Mouse (Mus musculus) neural tube, embryonic 11.5 days (tissue): ENCODE data around the gene Tmem163. TPM values are rescaled to one million over a fixed set of nuclear protein-coding genes. Genes with fewer than 3 reads are reported as not detected.

ENCODE experiments used
- ATAC-seq: fragments of 200-750 bp; cut with Nextera tagmentation; 2 replicates; pipeline ENCODE4 v1.8.0; 2017; ENCODE audit warnings: moderate number of reproducible peaks, mild to moderate bottlenecking, moderate TSS enrichment, moderate library complexity; ENCODE audit not compliant: insufficient read depth, low FRiP score, low TSS enrichment
- DNase-seq: peaks from one replicate; pipeline ENCODE4 v3.0.0-alpha.2; 2015; ENCODE audit warnings: low spot score
- H3K27ac ChIP-seq: fragments of 300-500 bp; sonication (generic); 2 replicates; pipeline ENCODE4 v1.5.1; 2014; ENCODE audit warnings: low read depth, mild to moderate bottlenecking, low read length
- H3K27me3 ChIP-seq: fragments of 300-500 bp; sonication (generic); 2 replicates; pipeline ENCODE4 v1.6.1; 2014; ENCODE audit warnings: mild to moderate bottlenecking, low read length, mixed read lengths; ENCODE audit not compliant: control insufficient read depth, insufficient read depth
- H3K36me3 ChIP-seq: fragments of 300-500 bp; sonication (generic); 2 replicates; pipeline ENCODE4 v1.6.1; 2014; ENCODE audit warnings: mild to moderate bottlenecking, low read length, moderate library complexity, mixed read lengths; ENCODE audit not compliant: control insufficient read depth, insufficient read depth
- H3K4me1 ChIP-seq: fragments of 300-500 bp; sonication (generic); 2 replicates; pipeline ENCODE4 v1.6.1; 2014; ENCODE audit warnings: low read length, mixed read lengths; ENCODE audit not compliant: control insufficient read depth, insufficient read depth
- H3K4me2 ChIP-seq: fragments of 300-500 bp; sonication (generic); 2 replicates; pipeline ENCODE4 v1.6.1; 2014; ENCODE audit warnings: low read depth, mild to moderate bottlenecking, moderate library complexity
- H3K4me3 ChIP-seq: fragments of 300-500 bp; sonication (generic); 2 replicates; pipeline ENCODE4 v1.5.1; 2014; ENCODE audit warnings: low read depth, low read length
- H3K9ac ChIP-seq: fragments of 300-500 bp; sonication (generic); 2 replicates; pipeline ENCODE4 v1.6.1; 2014; ENCODE audit warnings: mild to moderate bottlenecking, low read length
- H3K9me3 ChIP-seq: fragments of 300-500 bp; sonication (generic); 2 replicates; pipeline ENCODE4 v1.6.1; 2016; ENCODE audit warnings: low read length; ENCODE audit not compliant: control insufficient read depth
- WGBS: fragments of 180-500 bp; shearing (Covaris S2); extraction: QIAGEN DNeasy Blood & Tissue Kit; methylation state at CpG from one replicate; pipeline ENCODE4 v1.1.7; 2014; 5-methylcytosine and 5-hydroxymethylcytosine counted together
- polyA plus RNA-seq: library from polyadenylated mRNA; unstranded; fragments of >200 nt; fragmentation: Nextera tagmentation; extraction: Ambion mirVana; gene quantifications from 2 replicates; pipeline ENCODE4 v1.2.1, GENCODE M21; 2014

Tmem163 gene
- polyA plus RNA-seq, 1 experiment from 2014 or later: 32.0 TPM

GRCm38 (mm10) chr1:127513140-127513539, 166.2 kb downstream of the Tmem163 start:
- WGBS: 88% methylated on average over 8 of the region's 8 CpGs
- Histone ChIP-seq H3K4me3 (no peak overlapping the region), H3K36me3 (no peaks in the 10 kb centered on the region), H3K4me1 (no peaks in the 10 kb centered on the region), H3K4me2 (no peak overlapping the region), H3K27ac (no peak overlapping the region), H3K9me3 (peaks cover 3% of the 10 kb centered on the region; the same call in 1 of the 2 replicates), H3K9ac (no peak overlapping the region), H3K27me3 (peaks cover 2% of the 10 kb centered on the region; the same call in 1 of the 2 replicates)
- no peak for ATAC-seq
- no peak for DNase-seq

- H3K4me3 ChIP-seq: no peak overlapping the region
- H3K27ac ChIP-seq: no peak overlapping the region
- no peaks in the 10 kb centered on the region for H3K36me3 ChIP-seq
- DNase-seq (no peak), ATAC-seq (no peak)
- no peak overlapping the region for H3K4me2 ChIP-seq
- no peaks in the 10 kb centered on the region for H3K4me1 ChIP-seq
- H3K27me3 ChIP-seq: peaks cover 2% of the 10 kb centered on the region; the same call in 1 of the 2 replicates
- WGBS: 85% methylated on average over 6 of the region's 6 CpGs
- H3K9me3 ChIP-seq: peaks cover 3% of the 10 kb centered on the region; the same call in 1 of the 2 replicates
- H3K9ac ChIP-seq: no peak overlapping the region
Measured at GRCm38 (mm10) chr1:127512709-127513108, 166.6 kb downstream of the Tmem163 start.

GRCm38 (mm10) chr1:127511362-127511761, 168.0 kb downstream of the Tmem163 start:
- ATAC-seq (no peak), DNase-seq (no peak)
- Histone ChIP-seq H3K9me3 (peaks cover 3% of the 10 kb centered on the region; the same call in 1 of the 2 replicates), H3K9ac (no peak overlapping the region), H3K36me3 (no peaks in the 10 kb centered on the region), H3K27ac (no peak overlapping the region), H3K27me3 (peaks cover 2% of the 10 kb centered on the region; the same call in 1 of the 2 replicates), H3K4me2 (no peak overlapping the region), H3K4me3 (no peak overlapping the region), H3K4me1 (no peaks in the 10 kb centered on the region; the same call in 1 of the 2 replicates)
- WGBS: 89% methylated on average over 6 of the region's 6 CpGs

- peaks cover 2% of the 10 kb centered on the region; the same call in 1 of the 2 replicates for H3K27me3 ChIP-seq
- H3K36me3 ChIP-seq: no peaks in the 10 kb centered on the region
- H3K27ac ChIP-seq: no peak overlapping the region
- no peak overlapping the region for H3K4me2 ChIP-seq
- H3K4me3 ChIP-seq: no peak overlapping the region
- ATAC-seq (no peak; the same call in 1 of the 2 replicates), DNase-seq (no peak)
- no peaks in the 10 kb centered on the region for H3K9me3 ChIP-seq
- 76% methylated on average over 8 of the region's 8 CpGs for WGBS
- no peak overlapping the region for H3K9ac ChIP-seq
- H3K4me1 ChIP-seq: no peaks in the 10 kb centered on the region; the same call in 1 of the 2 replicates
Measured at GRCm38 (mm10) chr1:127508921-127509320, 170.4 kb downstream of the Tmem163 start.

- Histone ChIP-seq H3K4me3 (no peak overlapping the region), H3K36me3 (no peaks in the 10 kb centered on the region), H3K9ac (no peak overlapping the region), H3K27me3 (peaks cover under 1% of the 10 kb centered on the region; the same call in 1 of the 2 replicates), H3K4me2 (no peak overlapping the region), H3K4me1 (no peaks in the 10 kb centered on the region; the same call in 1 of the 2 replicates), H3K27ac (peak overlapping the region; percentile 72), H3K9me3 (no peaks in the 10 kb centered on the region)
- ATAC-seq (peak; percentile 60), DNase-seq (no peak)
- 66% methylated on average over 16 of the region's 16 CpGs for WGBS
Measured at GRCm38 (mm10) chr1:127508067-127508739, 171.1 kb downstream of the Tmem163 start.

GRCm38 (mm10) chr1:127507042-127507650, 172.2 kb downstream of the Tmem163 start:
- 66% methylated on average over 10 of the region's 10 CpGs for WGBS
- Histone ChIP-seq H3K4me2 (no peak overlapping the region), H3K9me3 (no peaks in the 10 kb centered on the region), H3K4me3 (no peak overlapping the region), H3K4me1 (no peaks in the 10 kb centered on the region; the same call in 1 of the 2 replicates), H3K27ac (peak overlapping the region; percentile 72; the same call in 1 of the 2 replicates), H3K9ac (no peak overlapping the region), H3K36me3 (no peaks in the 10 kb centered on the region), H3K27me3 (no peaks in the 10 kb centered on the region)
- DNase-seq (no peak), ATAC-seq (no peak)

GRCm38 (mm10) chr1:127500701-127501100, 178.6 kb downstream of the Tmem163 start:
- H3K36me3 ChIP-seq: no peaks in the 10 kb centered on the region
- ATAC-seq (no peak), DNase-seq (no peak)
- H3K4me3 ChIP-seq: no peak overlapping the region
- H3K27ac ChIP-seq: no peak overlapping the region
- no peak overlapping the region for H3K4me2 ChIP-seq
- H3K27me3 ChIP-seq: no peaks in the 10 kb centered on the region
- no peaks in the 10 kb centered on the region for H3K4me1 ChIP-seq
- no peak overlapping the region for H3K9ac ChIP-seq
- WGBS: 83% methylated on average over 17 of the region's 17 CpGs
- H3K9me3 ChIP-seq: no peaks in the 10 kb centered on the region

GRCm38 (mm10) chr1:127500219-127500618, 179.1 kb downstream of the Tmem163 start:
- Histone ChIP-seq H3K4me3 (no peak overlapping the region), H3K9ac (no peak overlapping the region), H3K4me2 (no peak overlapping the region), H3K36me3 (no peaks in the 10 kb centered on the region), H3K27ac (no peak overlapping the region), H3K4me1 (no peaks in the 10 kb centered on the region), H3K9me3 (no peaks in the 10 kb centered on the region), H3K27me3 (no peaks in the 10 kb centered on the region)
- DNase-seq (peak; percentile 84), ATAC-seq (peak; percentile 43; the same call in 1 of the 2 replicates)
- 8% methylated on average over 8 of the region's 8 CpGs for WGBS
